Mouse (Mus musculus) lung, embryonic 16.5 days (tissue): ENCODE data around the gene Gm21885. TPM values are rescaled to one million over a fixed set of nuclear protein-coding genes. Genes with fewer than 3 reads are reported as not detected.
A peak's percentile ranks its signal among the peaks of the same experiment; 100 is the strongest.

ENCODE experiments used
- ATAC-seq: fragments of 200-750 bp; cut with Nextera tagmentation; 2 replicates; pipeline ENCODE4 v1.8.0; 2017; ENCODE audit warnings: low read depth, mild to moderate bottlenecking, moderate library complexity
- H3K27ac ChIP-seq: fragments of 300-500 bp; sonication (generic); 2 replicates; pipeline ENCODE4 v1.5.1; 2014; ENCODE audit warnings: mild to moderate bottlenecking, control low read depth, low read length
- H3K27me3 ChIP-seq: fragments of 300-500 bp; sonication (generic); 2 replicates; pipeline ENCODE4 v1.6.1; 2014; ENCODE audit warnings: low read depth, low read length, mixed read lengths; ENCODE audit not compliant: control insufficient read depth, insufficient read depth
- H3K36me3 ChIP-seq: fragments of 300-500 bp; sonication (generic); 2 replicates; pipeline ENCODE4 v1.6.1; 2014; ENCODE audit warnings: low read length; ENCODE audit not compliant: control insufficient read depth, insufficient read depth
- H3K4me1 ChIP-seq: fragments of 300-500 bp; sonication (generic); replicated peaks from 2 replicates; pipeline ENCODE4 v1.6.1; 2014; ENCODE audit warnings: low read length, mixed read lengths; ENCODE audit not compliant: control insufficient read depth, insufficient read depth
- H3K4me2 ChIP-seq: fragments of 300-500 bp; sonication (generic); 2 replicates; pipeline ENCODE4 v1.6.1; 2014; ENCODE audit warnings: low read depth, low read length, control low read depth
- H3K4me3 ChIP-seq: fragments of 300-500 bp; sonication (generic); 2 replicates; pipeline ENCODE4 v1.5.1; 2014; ENCODE audit warnings: mild to moderate bottlenecking, low read length, control low read depth
- H3K9ac ChIP-seq: fragments of 300-500 bp; sonication (generic); 2 replicates; pipeline ENCODE4 v1.6.1; 2014; ENCODE audit warnings: low read length, control low read depth
- H3K9me3 ChIP-seq: fragments of 300-500 bp; sonication (generic); 2 replicates; pipeline ENCODE4 v1.6.1; 2016; ENCODE audit warnings: low read length; ENCODE audit not compliant: control insufficient read depth
- WGBS: fragments of 180-500 bp; shearing (Covaris S2); extraction: QIAGEN DNeasy Blood & Tissue Kit; methylation state at CpG from one replicate; pipeline ENCODE4 v1.1.7; 2014; 5-methylcytosine and 5-hydroxymethylcytosine counted together
- polyA plus RNA-seq: library from polyadenylated mRNA; unstranded; fragments of >200 nt; fragmentation: Nextera tagmentation; extraction: Ambion mirVana; gene quantifications from 2 replicates; pipeline ENCODE4 v1.2.1, GENCODE M21; 2015

The Gm21885 gene
- polyA plus RNA-seq, 1 experiment from 2014 or later, result 0.33 TPM

GRCm38 (mm10) chr11:94320969-94321930 is 39.6 kb downstream of the Gm21885 start:
- Histone ChIP-seq H3K4me3 (peak overlapping the region; percentile 83), H3K36me3 (peaks cover 3% of the 10 kb centered on the region; the same call in 1 of the 2 replicates), H3K9ac (peak overlapping the region; percentile 98), H3K9me3 (no peaks in the 10 kb centered on the region), H3K4me2 (peak overlapping the region; percentile 63), H3K4me1 (peaks cover 35% of the 10 kb centered on the region), H3K27me3 (no peaks in the 10 kb centered on the region), H3K27ac (peak overlapping the region; percentile 97)
- peak; percentile 68 for ATAC-seq
- WGBS, result under 1% methylated on average over 67 of the region's 67 CpGs

GRCm38 (mm10) chr11:94321931-94322400 is 40.3 kb downstream of the Gm21885 start, which contains the start of gene Luc7l3:
TSS of gene Luc7l3 (minus strand) at chr11:94321988.
- peaks cover 3% of the 10 kb centered on the region; the same call in 1 of the 2 replicates for H3K36me3 ChIP-seq
- WGBS, result 0% methylated on average over 24 of the region's 36 CpGs
- peaks cover 33% of the 10 kb centered on the region for H3K4me1 ChIP-seq
- peak within 1 kb of the TSS; percentile 63 for H3K4me2 ChIP-seq
- peak; percentile 98 for ATAC-seq
- H3K27me3 ChIP-seq, result no peaks in the 10 kb centered on the region
- H3K9me3 ChIP-seq, result no peaks in the 10 kb centered on the region
- peak within 1 kb of the TSS; percentile 83 for H3K4me3 ChIP-seq
- peak within 1 kb of the TSS; percentile 97 for H3K27ac ChIP-seq
- H3K9ac ChIP-seq, result peak within 1 kb of the TSS; percentile 98

GRCm38 (mm10) chr11:94322636-94323035 is 41.0 kb downstream of the Gm21885 start:
- peaks cover 3% of the 10 kb centered on the region; the same call in 1 of the 2 replicates for H3K36me3 ChIP-seq
- WGBS, result 26% methylated on average over 5 of the region's 5 CpGs
- ATAC-seq, result no peak
- H3K27ac ChIP-seq, result peak overlapping the region; percentile 97
- peak overlapping the region; percentile 83 for H3K4me3 ChIP-seq
- peaks cover 28% of the 10 kb centered on the region for H3K4me1 ChIP-seq
- H3K9ac ChIP-seq, result peak overlapping the region; percentile 98
- H3K4me2 ChIP-seq, result peak overlapping the region; percentile 63
- H3K27me3 ChIP-seq, result no peaks in the 10 kb centered on the region
- no peaks in the 10 kb centered on the region for H3K9me3 ChIP-seq

GRCm38 (mm10) chr11:94323271-94323925 is 41.7 kb downstream of the Gm21885 start:
- H3K4me1 ChIP-seq, result peaks cover 22% of the 10 kb centered on the region
- H3K36me3 ChIP-seq, result peaks cover 3% of the 10 kb centered on the region; the same call in 1 of the 2 replicates
- WGBS, result 85% methylated on average over 5 of the region's 5 CpGs
- H3K4me2 ChIP-seq, result no peak overlapping the region
- H3K4me3 ChIP-seq, result no peak overlapping the region
- no peak overlapping the region for H3K9ac ChIP-seq
- no peak overlapping the region for H3K27ac ChIP-seq
- no peak for ATAC-seq
- no peaks in the 10 kb centered on the region for H3K27me3 ChIP-seq
- H3K9me3 ChIP-seq, result no peaks in the 10 kb centered on the region

GRCm38 (mm10) chr11:94324618-94325017 is 42.9 kb downstream of the Gm21885 start:
- H3K9me3 ChIP-seq, result no peaks in the 10 kb centered on the region
- H3K27ac ChIP-seq, result no peak overlapping the region
- H3K36me3 ChIP-seq, result no peaks in the 10 kb centered on the region
- H3K4me3 ChIP-seq, result no peak overlapping the region
- no peak overlapping the region for H3K4me2 ChIP-seq
- no peak overlapping the region for H3K9ac ChIP-seq
- peaks cover 26% of the 10 kb centered on the region for H3K4me1 ChIP-seq
- no peak for ATAC-seq
- H3K27me3 ChIP-seq, result no peaks in the 10 kb centered on the region
- WGBS, result 82% methylated on average over 5 of the region's 5 CpGs

GRCm38 (mm10) chr11:94326961-94327411 is 45.3 kb downstream of the Gm21885 start:
- Histone ChIP-seq H3K4me2 (peak overlapping the region; percentile 75), H3K36me3 (no peaks in the 10 kb centered on the region), H3K9ac (peak overlapping the region; percentile 93), H3K27ac (peak overlapping the region; percentile 98), H3K27me3 (no peaks in the 10 kb centered on the region), H3K9me3 (no peaks in the 10 kb centered on the region), H3K4me1 (peaks cover 28% of the 10 kb centered on the region), H3K4me3 (peak overlapping the region; percentile 87)
- WGBS, result 6% methylated on average over 10 of the region's 10 CpGs
- ATAC-seq, result 0 out of 2 replicates have a peak, but pooled peaks have one; percentile 44

GRCm38 (mm10) chr11:94327693-94328643 is 46.3 kb downstream of the Gm21885 start, which contains the start of gene Ankrd40:
TSS of gene Ankrd40 (plus strand) at chr11:94328001.
- no peaks in the 10 kb centered on the region for H3K27me3 ChIP-seq
- peak; percentile 92 for ATAC-seq
- H3K27ac ChIP-seq, result peak within 1 kb of the TSS; percentile 98
- H3K9ac ChIP-seq, result peak within 1 kb of the TSS; percentile 93
- no peaks in the 10 kb centered on the region for H3K36me3 ChIP-seq
- peaks cover 24% of the 10 kb centered on the region for H3K4me1 ChIP-seq
- WGBS, result under 1% methylated on average over 68 of the region's 78 CpGs
- no peaks in the 10 kb centered on the region for H3K9me3 ChIP-seq
- H3K4me2 ChIP-seq, result peak within 1 kb of the TSS; percentile 75
- H3K4me3 ChIP-seq, result peak within 1 kb of the TSS; percentile 87

GRCm38 (mm10) chr11:94328644-94329025 is 47.0 kb downstream of the Gm21885 start:
- Histone ChIP-seq H3K4me3 (peak overlapping the region; percentile 87), H3K9me3 (no peaks in the 10 kb centered on the region), H3K36me3 (no peaks in the 10 kb centered on the region), H3K4me1 (peaks cover 24% of the 10 kb centered on the region), H3K27me3 (no peaks in the 10 kb centered on the region), H3K27ac (peak overlapping the region; percentile 98), H3K4me2 (peak overlapping the region; percentile 75), H3K9ac (peak overlapping the region; percentile 93)
- ATAC-seq, result no peak
- 3% methylated on average over 10 of the region's 10 CpGs for WGBS
